Mouse (Mus musculus) hindbrain, postnatal 0 days (tissue): Measurements from ENCODE around the gene Acadl. TPM values are rescaled to one million over a fixed set of nuclear protein-coding genes. Genes with fewer than 3 reads are reported as not detected.
A peak's percentile ranks its signal among the peaks of the same experiment; 100 is the strongest.

Experiments
- ATAC-seq: fragments of 200-750 bp; cut with Nextera tagmentation; 2 replicates; pipeline ENCODE4 v1.8.0; 2017; ENCODE audit warnings: mild to moderate bottlenecking, moderate TSS enrichment, moderate library complexity
- DNase-seq: peaks from one replicate; pipeline ENCODE4 v3.0.0-alpha.2; 2015; ENCODE audit warnings: low spot score
- H3K27ac ChIP-seq: fragments of 300-500 bp; sonication (generic); 2 replicates; pipeline ENCODE4 v1.5.1; 2014; ENCODE audit warnings: mild to moderate bottlenecking
- H3K27me3 ChIP-seq: fragments of 300-500 bp; sonication (generic); 2 replicates; pipeline ENCODE4 v1.6.1; 2014; ENCODE audit warnings: low read length, mixed read lengths; ENCODE audit not compliant: insufficient read depth
- H3K36me3 ChIP-seq: fragments of 300-500 bp; sonication (generic); 2 replicates; pipeline ENCODE4 v1.6.1; 2014; ENCODE audit warnings: low read length, mixed read lengths; ENCODE audit not compliant: insufficient read depth
- H3K4me1 ChIP-seq: fragments of 300-500 bp; sonication (generic); 2 replicates; pipeline ENCODE4 v1.6.1; 2014; ENCODE audit warnings: antibody characterized with exemption, low read length, mixed read lengths; ENCODE audit not compliant: insufficient read depth
- H3K4me2 ChIP-seq: fragments of 300-500 bp; sonication (generic); 2 replicates; pipeline ENCODE4 v1.6.1; 2014; ENCODE audit warnings: low read depth, mild to moderate bottlenecking, low read length, moderate library complexity, mixed read lengths
- H3K4me3 ChIP-seq: fragments of 300-500 bp; sonication (generic); 2 replicates; pipeline ENCODE4 v1.5.1; 2014; ENCODE audit warnings: low read length
- H3K9ac ChIP-seq: fragments of 300-500 bp; sonication (generic); replicated peaks from 2 replicates; pipeline ENCODE4 v1.6.1; 2014; ENCODE audit warnings: mild to moderate bottlenecking, low read length, moderate library complexity, mixed read lengths
- H3K9me3 ChIP-seq: fragments of 300-500 bp; sonication (generic); 2 replicates; pipeline ENCODE4 v1.6.1; 2016; ENCODE audit warnings: low read length, mixed read lengths
- CTCF ChIP-seq: IDR thresholded peaks from 2 replicates; pipeline ENCODE4 v1.5.1; 2016; ENCODE audit warnings: antibody characterized with exemption, control low read depth, low read depth
- WGBS: fragments of 180-500 bp; shearing (Covaris S2); extraction: QIAGEN DNeasy Blood & Tissue Kit; methylation state at CpG from one replicate; pipeline ENCODE4 v1.1.7; 2014; 5-methylcytosine and 5-hydroxymethylcytosine counted together
- polyA plus RNA-seq: library from polyadenylated mRNA; unstranded; fragments of >200 nt; fragmentation: Nextera tagmentation; extraction: Ambion mirVana; gene quantifications from 2 replicates; pipeline ENCODE4 v1.2.1, GENCODE M21; 2015
- total RNA-seq: library from RNA; depleted of rRNA; stranded (reverse); fragments of >200 nt; gene quantifications from 2 replicates; pipeline ENCODE4 v1.2.3, GENCODE M21; 2014

The Acadl gene
- total and polyA plus RNA-seq, 2 experiments from 2014 or later = 7.8 to 96.9 TPM

GRCm38 (mm10) chr1:66839755-66840438, 23.2 kb downstream of the Acadl start:
- no peak overlapping the region for H3K9ac ChIP-seq
- H3K27me3 ChIP-seq = no peaks in the 10 kb centered on the region
- no peak overlapping the region for H3K4me3 ChIP-seq
- no peaks in the 10 kb centered on the region for H3K4me1 ChIP-seq
- ATAC-seq (no peak), DNase-seq (no peak)
- no peaks in the 10 kb centered on the region for H3K9me3 ChIP-seq
- TF ChIP-seq CTCF = no peak
- WGBS = 65% methylated on average over 7 of the region's 7 CpGs
- no peak overlapping the region for H3K27ac ChIP-seq
- no peak overlapping the region for H3K4me2 ChIP-seq
- 0 out of 2 replicates have a peak, but pooled peaks cover 2% of the 10 kb centered on the region for H3K36me3 ChIP-seq

GRCm38 (mm10) chr1:66839135-66839534, 23.9 kb downstream of the Acadl start:
- DNase-seq (no peak), ATAC-seq (no peak)
- no peaks in the 10 kb centered on the region for H3K36me3 ChIP-seq
- no peak for TF ChIP-seq CTCF
- H3K27ac ChIP-seq = no peak overlapping the region
- H3K4me1 ChIP-seq = no peaks in the 10 kb centered on the region
- H3K4me3 ChIP-seq = no peak overlapping the region
- WGBS = 92% methylated on average over 1 of the region's 1 CpGs
- H3K4me2 ChIP-seq = no peak overlapping the region
- H3K9me3 ChIP-seq = no peaks in the 10 kb centered on the region
- no peaks in the 10 kb centered on the region for H3K27me3 ChIP-seq
- no peak overlapping the region for H3K9ac ChIP-seq

- ATAC-seq = peak; percentile 61; the same call in 1 of the 2 replicates
- Histone ChIP-seq H3K9me3 (no peaks in the 10 kb centered on the region), H3K27me3 (no peaks in the 10 kb centered on the region), H3K27ac (no peak overlapping the region), H3K36me3 (no peaks in the 10 kb centered on the region), H3K4me1 (no peaks in the 10 kb centered on the region), H3K4me3 (no peak overlapping the region), H3K4me2 (no peak overlapping the region), H3K9ac (no peak overlapping the region)
- 61% methylated on average over 16 of the region's 16 CpGs for WGBS
- TF ChIP-seq CTCF = peak; percentile 85
- DNase-seq = peak; percentile 89
Measured at GRCm38 (mm10) chr1:66838184-66839042, 24.7 kb downstream of the Acadl start.

GRCm38 (mm10) chr1:66837207-66837606, 25.9 kb downstream of the Acadl start:
- Histone ChIP-seq H3K4me2 (no peak overlapping the region), H3K27ac (no peak overlapping the region), H3K27me3 (no peaks in the 10 kb centered on the region), H3K4me1 (no peaks in the 10 kb centered on the region), H3K4me3 (no peak overlapping the region), H3K9me3 (no peaks in the 10 kb centered on the region), H3K36me3 (no peaks in the 10 kb centered on the region), H3K9ac (no peak overlapping the region)
- ATAC-seq (no peak), DNase-seq (no peak)
- WGBS = 84% methylated on average over 3 of the region's 3 CpGs
- no peak for TF ChIP-seq CTCF

GRCm38 (mm10) chr1:66832636-66833165, 30.4 kb downstream of the Acadl start:
- no peaks in the 10 kb centered on the region for H3K9me3 ChIP-seq
- TF ChIP-seq CTCF = no peak
- no peaks in the 10 kb centered on the region for H3K4me1 ChIP-seq
- no peak overlapping the region for H3K27ac ChIP-seq
- DNase-seq (no peak), ATAC-seq (no peak)
- H3K4me3 ChIP-seq = no peak overlapping the region
- no peak overlapping the region for H3K9ac ChIP-seq
- H3K36me3 ChIP-seq = no peaks in the 10 kb centered on the region
- WGBS = 87% methylated on average over 7 of the region's 7 CpGs
- H3K27me3 ChIP-seq = no peaks in the 10 kb centered on the region
- no peak overlapping the region for H3K4me2 ChIP-seq

- DNase-seq (no peak), ATAC-seq (no peak)
- H3K4me3 ChIP-seq = no peak overlapping the region
- no peaks in the 10 kb centered on the region for H3K4me1 ChIP-seq
- H3K9me3 ChIP-seq = no peaks in the 10 kb centered on the region
- H3K27ac ChIP-seq = no peak overlapping the region
- H3K4me2 ChIP-seq = no peak overlapping the region
- no peak overlapping the region for H3K9ac ChIP-seq
- 75% methylated on average over 9 of the region's 9 CpGs for WGBS
- TF ChIP-seq CTCF = no peak
- no peaks in the 10 kb centered on the region for H3K36me3 ChIP-seq
- H3K27me3 ChIP-seq = no peaks in the 10 kb centered on the region
Measured at GRCm38 (mm10) chr1:66831824-66832600, 31.1 kb downstream of the Acadl start.
